Mouse (Mus musculus) ZHBTc4 (cell line): Measurements from ENCODE around the gene Dnah8.

Experiments used
- DNase-seq: peaks from one replicate; pipeline ENCODE4 v3.0.0-alpha.2; 2011; ENCODE audit warnings: low read depth, low spot score

Gene Dnah8

GRCm38 (mm10) chr17:30749391-30749790 is 125.2 kb downstream of the Dnah8 start:
- no peak for DNase-seq

- DNase-seq, result no peak
Observed at GRCm38 (mm10) chr17:30750269-30750668, 126.1 kb downstream of the Dnah8 start.

- no peak for DNase-seq
Observed at GRCm38 (mm10) chr17:30752370-30752818, 128.2 kb downstream of the Dnah8 start.

GRCm38 (mm10) chr17:30753201-30753600 is 129.0 kb downstream of the Dnah8 start:
- DNase-seq, result no peak

GRCm38 (mm10) chr17:30756771-30757170 is 132.6 kb downstream of the Dnah8 start:
- DNase-seq, result peak; percentile 73

GRCm38 (mm10) chr17:30760307-30760706 is 136.2 kb downstream of the Dnah8 start:
- DNase-seq, result peak; percentile 70

GRCm38 (mm10) chr17:30764276-30764675 is 140.1 kb downstream of the Dnah8 start:
- no peak for DNase-seq

GRCm38 (mm10) chr17:30774416-30774815 is 150.3 kb downstream of the Dnah8 start:
- DNase-seq, result peak; percentile 44

- DNase-seq, result no peak
Observed at GRCm38 (mm10) chr17:30775096-30775495, 150.9 kb downstream of the Dnah8 start.

GRCm38 (mm10) chr17:30781046-30781445 is 156.9 kb downstream of the Dnah8 start:
- no peak for DNase-seq

GRCm38 (mm10) chr17:30782286-30782685 is 158.1 kb downstream of the Dnah8 start:
- no peak for DNase-seq

GRCm38 (mm10) chr17:30788361-30788760 is 164.2 kb downstream of the Dnah8 start:
- DNase-seq, result no peak

- no peak for DNase-seq
Observed at GRCm38 (mm10) chr17:30790816-30791215, 166.7 kb downstream of the Dnah8 start.

GRCm38 (mm10) chr17:30792396-30792795 is 168.2 kb downstream of the Dnah8 start:
- DNase-seq, result no peak

- no peak for DNase-seq
Observed at GRCm38 (mm10) chr17:30796616-30797015, 172.5 kb downstream of the Dnah8 start.

- peak; percentile 94 for DNase-seq
Observed at GRCm38 (mm10) chr17:30800261-30800985, 176.3 kb downstream of the Dnah8 start.

- DNase-seq, result peak; percentile 88
Observed at GRCm38 (mm10) chr17:30803668-30804067, 179.5 kb downstream of the Dnah8 start.

GRCm38 (mm10) chr17:30804955-30805354 is 180.8 kb downstream of the Dnah8 start:
- DNase-seq, result no peak

- no peak for DNase-seq
Observed at GRCm38 (mm10) chr17:30805511-30806059, 181.4 kb downstream of the Dnah8 start.

- no peak for DNase-seq
Observed at GRCm38 (mm10) chr17:30808866-30809660, 184.9 kb downstream of the Dnah8 start.

GRCm38 (mm10) chr17:30809926-30810660 is 185.9 kb downstream of the Dnah8 start:
- DNase-seq, result no peak

GRCm38 (mm10) chr17:30818543-30818942 is 194.4 kb downstream of the Dnah8 start:
- peak; percentile 70 for DNase-seq
